Mouse (Mus musculus) left cerebral cortex, postnatal 14 days (tissue): ENCODE results near the gene Nif3l1. TPM values are rescaled to one million over a fixed set of nuclear protein-coding genes. Genes with fewer than 3 reads are reported as not detected.

Source experiments
- total RNA-seq, 2 experiments: library from RNA; stranded (reverse); gene quantifications; 2 replicates each; pipeline ENCODE4 v1.2.3; 2021

The Nif3l1 gene
- total RNA-seq, 2 experiments from 2014 or later = 17.8 to 18.9 TPM

Other genes with a start within 250 kb of the Nif3l1 start
- gene Aox4, start 234.8 kb upstream of the Nif3l1 start, total RNA-seq = 10 to 100 TPM in 1 of 2 experiments, 1 to 10 TPM in 1; 8.0 to 11.5 TPM
- gene Aox2, start 166.8 kb upstream of the Nif3l1 start, total RNA-seq = under 1 TPM; 0.07 to 0.13 TPM
- 100 to 1,000 TPM; 208 to 225 TPM for gene Bzw1, start 52.3 kb upstream of the Nif3l1 start, total RNA-seq
- gene Clk1, start 21.1 kb upstream of the Nif3l1 start, total RNA-seq = 100 to 1,000 TPM in 1 of 2 experiments, 10 to 100 TPM in 1; 95.1 to 107 TPM
- 10 to 100 TPM; 22.4 to 25.1 TPM for gene Ppil3, start 335 bp downstream of the Nif3l1 start, total RNA-seq
- 10 to 100 TPM; 21.6 to 23.1 TPM for gene Orc2, start 60.0 kb downstream of the Nif3l1 start, total RNA-seq
- gene Fam126b, start 141.2 kb downstream of the Nif3l1 start, total RNA-seq = 100 to 1,000 TPM; 106 to 108 TPM
- gene Ndufb3, start 141.2 kb downstream of the Nif3l1 start, total RNA-seq = 100 to 1,000 TPM; 105 to 107 TPM